In the genomic region with DNA sequence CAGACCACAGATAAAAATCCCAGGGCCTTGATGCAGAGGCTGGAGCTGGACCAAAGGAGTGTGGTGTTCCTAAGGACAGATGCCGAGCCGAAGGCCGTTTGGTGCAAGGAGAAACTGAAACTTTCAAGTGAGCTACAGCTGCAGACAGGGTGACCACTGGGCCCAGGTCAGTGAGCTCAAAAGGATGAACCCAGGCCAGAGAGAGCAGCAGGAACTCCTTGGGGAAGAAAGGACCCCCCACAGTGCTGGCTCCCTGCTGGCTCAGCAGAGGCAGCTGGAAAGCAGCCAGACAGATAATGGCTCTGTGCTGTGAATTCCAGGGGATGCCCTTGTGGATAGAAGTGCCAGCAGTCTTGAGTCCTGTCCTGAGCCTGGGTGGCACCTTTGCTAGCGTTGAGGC, we compare ENCODE assay signal across 8 mouse cellular contexts. TPM values are rescaled to one million over a fixed set of nuclear protein-coding genes. Genes with fewer than 3 reads are reported as not detected.
DNase-seq lines count a peak whose midpoint lies in the region; ATAC-seq lines count a peak whose summit lies in the region.

No protein-coding gene starts in this region.

- ATAC-seq in erythroid progenitor cell, adult 5-6 weeks (replicated peaks; ENCODE audit: low FRiP score, poor library complexity, severe bottlenecking): no peak

- peak; percentile 15 for DNase-seq in embryo, embryonic 10.5 days (ENCODE audit: low spot score)
- no peak for DNase-seq in embryo, embryonic 9.5 days (ENCODE audit: extremely low spot score)
- DNase-seq in urinary bladder, postnatal 14 days (ENCODE audit: low spot score): peak; percentile 7
- DNase-seq in urinary bladder, postnatal 10 days (ENCODE audit: low spot score): no peak
- peak; percentile 72 to 75 for DNase-seq in kidney, postnatal 36 days
- no peak for DNase-seq in spleen, postnatal 10 days (ENCODE audit: low spot score in 2 of 2)
- no peak for DNase-seq in urinary bladder, adult 18-20 months (ENCODE audit: low spot score in 2 of 2)

RNA-seq across cellular contexts. Expression of a gene that starts 3.7 kb away (rescaled TPM):
- total RNA-seq in erythroid progenitor cell, adult 5-6 weeks (2015; ENCODE audit: low replicate concordance): 0.36 TPM in 1 of 2 replicates, not detected in the other
- total RNA-seq in erythroid progenitor cell, adult 5-6 weeks (2017; ENCODE audit: low replicate concordance): 0.51 TPM in 1 of 2 replicates, not detected in the other

Comparison
In these comparisons a context has a peak if more than half of its experiments do, and no peak if none do; other contexts are left out.
1. DNase-seq: peak in embryo, embryonic 10.5 days (single experiment), urinary bladder, postnatal 14 days (single experiment) and kidney, postnatal 36 days (2 of 2); none in embryo, embryonic 9.5 days (single experiment), urinary bladder, postnatal 10 days (single experiment), spleen, postnatal 10 days (0 of 2) and urinary bladder, adult 18-20 months (0 of 2).